Mouse (Mus musculus) stomach, embryonic 14.5 days (tissue): ENCODE results near the gene Kank4. TPM values are rescaled to one million over a fixed set of nuclear protein-coding genes. Genes with fewer than 3 reads are reported as not detected.
"Not testable (repeated sequence)": the region's sequence is repeated elsewhere in the genome, so short reads cannot be mapped to it uniquely, and the experiment has no call there.

Source experiments
- ATAC-seq: fragments of 200-750 bp; cut with Nextera tagmentation; 2 replicates; pipeline ENCODE4 v1.8.0; 2017; ENCODE audit warnings: low read depth, moderate TSS enrichment; ENCODE audit not compliant: insufficient number of reproducible peaks, insufficient read depth, low FRiP score
- H3K27ac ChIP-seq: fragments of 300-500 bp; sonication (generic); 2 replicates; pipeline ENCODE4 v1.5.1; 2014; ENCODE audit warnings: mild to moderate bottlenecking, low read length, moderate library complexity, mixed read lengths
- H3K27me3 ChIP-seq: fragments of 300-500 bp; sonication (generic); 2 replicates; pipeline ENCODE4 v1.6.1; 2014; ENCODE audit warnings: low read length, control low read depth, mixed read lengths; ENCODE audit not compliant: control insufficient read depth, insufficient read depth
- H3K36me3 ChIP-seq: fragments of 300-500 bp; sonication (generic); 2 replicates; pipeline ENCODE4 v1.6.1; 2014; ENCODE audit warnings: mild to moderate bottlenecking, control low read depth, low read length, moderate library complexity, mixed read lengths; ENCODE audit not compliant: control insufficient read depth, insufficient read depth
- H3K4me1 ChIP-seq: fragments of 300-500 bp; sonication (generic); 2 replicates; pipeline ENCODE4 v1.6.1; 2014; ENCODE audit warnings: low read length, control low read depth, mixed read lengths; ENCODE audit not compliant: control insufficient read depth, insufficient read depth
- H3K4me2 ChIP-seq: fragments of 300-500 bp; sonication (generic); replicated peaks from 2 replicates; pipeline ENCODE4 v1.6.1; 2014; ENCODE audit warnings: low read depth, low read length, control low read depth
- H3K4me3 ChIP-seq: fragments of 300-500 bp; sonication (generic); 2 replicates; pipeline ENCODE4 v1.5.1; 2014; ENCODE audit warnings: low read depth, low read length, control low read depth
- H3K9ac ChIP-seq: fragments of 300-500 bp; sonication (generic); replicated peaks from 2 replicates; pipeline ENCODE4 v1.6.1; 2014; ENCODE audit warnings: low read depth, mild to moderate bottlenecking, control low read depth, low read length, moderate library complexity, mixed read lengths
- H3K9me3 ChIP-seq: fragments of 300-500 bp; sonication (generic); 2 replicates; pipeline ENCODE4 v1.6.1; 2016; ENCODE audit warnings: low read depth, low read length, control low read depth; ENCODE audit not compliant: control insufficient read depth
- WGBS: fragments of 180-500 bp; shearing (Covaris S2); extraction: QIAGEN DNeasy Blood & Tissue Kit; methylation state at CpG from one replicate; pipeline ENCODE4 v1.1.7; 2014; 5-methylcytosine and 5-hydroxymethylcytosine counted together
- polyA plus RNA-seq: library from polyadenylated mRNA; unstranded; fragments of >200 nt; fragmentation: Nextera tagmentation; extraction: Ambion mirVana; gene quantifications from 2 replicates; pipeline ENCODE4 v1.2.1, GENCODE M21; 2014

The Kank4 gene
- polyA plus RNA-seq, 1 experiment from 2014 or later = 4.1 TPM

- no peaks in the 10 kb centered on the region for H3K27me3 ChIP-seq
- no peak for ATAC-seq
- WGBS = 3% methylated on average over 10 of the region's 10 CpGs
- no peak overlapping the region for H3K9ac ChIP-seq
- H3K4me3 ChIP-seq = peak overlapping the region; percentile 28; the same call in 1 of the 2 replicates
- peak overlapping the region; percentile 68 for H3K4me2 ChIP-seq
- peaks cover 6% of the 10 kb centered on the region; the same call in 1 of the 2 replicates for H3K4me1 ChIP-seq
- no peak overlapping the region for H3K27ac ChIP-seq
- H3K36me3 ChIP-seq = no peaks in the 10 kb centered on the region
- H3K9me3 ChIP-seq = no peaks in the 10 kb centered on the region
Measured at GRCm38 (mm10) chr4:98727959-98728347, 89.4 kb downstream of the Kank4 start.

GRCm38 (mm10) chr4:98727295-98727958 lies 89.9 kb downstream of the Kank4 start:
- WGBS = 6% methylated on average over 21 of the region's 21 CpGs
- Histone ChIP-seq H3K9me3 (no peaks in the 10 kb centered on the region), H3K4me1 (peaks cover 6% of the 10 kb centered on the region; the same call in 1 of the 2 replicates), H3K4me2 (peak overlapping the region; percentile 68), H3K27ac (no peak overlapping the region), H3K4me3 (peak overlapping the region; percentile 28), H3K9ac (no peak overlapping the region; the same call in 1 of the 2 replicates), H3K27me3 (no peaks in the 10 kb centered on the region), H3K36me3 (no peaks in the 10 kb centered on the region)
- ATAC-seq = no peak

GRCm38 (mm10) chr4:98726590-98727237 lies 90.6 kb downstream of the Kank4 start, which contains the start of gene L1td1:
Gene L1td1, plus strand, starts transcription at chr4:98726734.
- H3K4me1 ChIP-seq = peaks cover 6% of the 10 kb centered on the region; the same call in 1 of the 2 replicates
- H3K27ac ChIP-seq = no peak within 1 kb of the TSS
- peak within 1 kb of the TSS; percentile 28 for H3K4me3 ChIP-seq
- no peak within 1 kb of the TSS; the same call in 1 of the 2 replicates for H3K9ac ChIP-seq
- peak within 1 kb of the TSS; percentile 68 for H3K4me2 ChIP-seq
- H3K36me3 ChIP-seq = no peaks in the 10 kb centered on the region
- ATAC-seq = peak; percentile 44; the same call in 1 of the 2 replicates
- H3K27me3 ChIP-seq = no peaks in the 10 kb centered on the region
- no peaks in the 10 kb centered on the region for H3K9me3 ChIP-seq
- WGBS = 13% methylated on average over 29 of the region's 29 CpGs

GRCm38 (mm10) chr4:98725439-98725838 lies 91.9 kb downstream of the Kank4 start:
- Histone ChIP-seq H3K9me3 (no peaks in the 10 kb centered on the region), H3K9ac (no peak overlapping the region), H3K27me3 (no peaks in the 10 kb centered on the region), H3K27ac (no peak overlapping the region), H3K4me3 (no peak overlapping the region), H3K4me1 (peaks cover 6% of the 10 kb centered on the region; the same call in 1 of the 2 replicates), H3K36me3 (no peaks in the 10 kb centered on the region), H3K4me2 (no peak overlapping the region)
- WGBS = 33% methylated on average over 4 of the region's 4 CpGs
- ATAC-seq = no peak

- H3K9ac ChIP-seq, H3K27ac ChIP-seq, H3K4me1 ChIP-seq, H3K36me3 ChIP-seq, H3K4me3 ChIP-seq, H3K9me3 ChIP-seq, H3K27me3 ChIP-seq, ATAC-seq, H3K4me2 ChIP-seq: not testable (repeated sequence)
- WGBS = 91% methylated on average over 1 of the region's 1 CpGs
Measured at GRCm38 (mm10) chr4:98724682-98725081, 92.7 kb downstream of the Kank4 start.

- no peaks in the 10 kb centered on the region for H3K27me3 ChIP-seq
- 12% methylated on average over 8 of the region's 8 CpGs for WGBS
- no peak overlapping the region for H3K4me2 ChIP-seq
- H3K4me3 ChIP-seq = no peak overlapping the region
- H3K4me1 ChIP-seq = peaks cover 4% of the 10 kb centered on the region; the same call in 1 of the 2 replicates
- H3K36me3 ChIP-seq = no peaks in the 10 kb centered on the region
- H3K9ac ChIP-seq = no peak overlapping the region
- ATAC-seq = no peak
- no peak overlapping the region for H3K27ac ChIP-seq
- H3K9me3 ChIP-seq = no peaks in the 10 kb centered on the region
Measured at GRCm38 (mm10) chr4:98722454-98722853, 94.9 kb downstream of the Kank4 start.

- Histone ChIP-seq H3K9me3 (no peaks in the 10 kb centered on the region), H3K27me3 (no peaks in the 10 kb centered on the region), H3K36me3 (no peaks in the 10 kb centered on the region), H3K4me2 (no peak overlapping the region), H3K4me1 (no peaks in the 10 kb centered on the region), H3K9ac (no peak overlapping the region), H3K4me3 (no peak overlapping the region), H3K27ac (no peak overlapping the region)
- WGBS = 83% methylated on average over 10 of the region's 10 CpGs
- ATAC-seq = no peak
Measured at GRCm38 (mm10) chr4:98718547-98718917, 98.8 kb downstream of the Kank4 start.

GRCm38 (mm10) chr4:98717735-98718546 lies 99.4 kb downstream of the Kank4 start:
- ATAC-seq = no peak
- H3K27me3 ChIP-seq = no peaks in the 10 kb centered on the region
- WGBS = 81% methylated on average over 17 of the region's 17 CpGs
- no peak overlapping the region for H3K27ac ChIP-seq
- H3K4me2 ChIP-seq = no peak overlapping the region
- no peak overlapping the region for H3K9ac ChIP-seq
- H3K9me3 ChIP-seq = no peaks in the 10 kb centered on the region
- no peaks in the 10 kb centered on the region for H3K36me3 ChIP-seq
- no peak overlapping the region for H3K4me3 ChIP-seq
- H3K4me1 ChIP-seq = no peaks in the 10 kb centered on the region
